Mouse (Mus musculus) fibroblast of lung, adult 2 months (primary cell): ENCODE measurements around the gene Zfp653.
"Not testable (repeated sequence)": the region's sequence is repeated elsewhere in the genome, so short reads cannot be mapped to it uniquely, and the experiment has no call there.

ENCODE experiments used
- DNase-seq: peaks from one replicate; pipeline ENCODE4 v3.0.0-alpha.2; 2011; ENCODE audit warnings: low read depth

Gene Zfp653

DNA sequence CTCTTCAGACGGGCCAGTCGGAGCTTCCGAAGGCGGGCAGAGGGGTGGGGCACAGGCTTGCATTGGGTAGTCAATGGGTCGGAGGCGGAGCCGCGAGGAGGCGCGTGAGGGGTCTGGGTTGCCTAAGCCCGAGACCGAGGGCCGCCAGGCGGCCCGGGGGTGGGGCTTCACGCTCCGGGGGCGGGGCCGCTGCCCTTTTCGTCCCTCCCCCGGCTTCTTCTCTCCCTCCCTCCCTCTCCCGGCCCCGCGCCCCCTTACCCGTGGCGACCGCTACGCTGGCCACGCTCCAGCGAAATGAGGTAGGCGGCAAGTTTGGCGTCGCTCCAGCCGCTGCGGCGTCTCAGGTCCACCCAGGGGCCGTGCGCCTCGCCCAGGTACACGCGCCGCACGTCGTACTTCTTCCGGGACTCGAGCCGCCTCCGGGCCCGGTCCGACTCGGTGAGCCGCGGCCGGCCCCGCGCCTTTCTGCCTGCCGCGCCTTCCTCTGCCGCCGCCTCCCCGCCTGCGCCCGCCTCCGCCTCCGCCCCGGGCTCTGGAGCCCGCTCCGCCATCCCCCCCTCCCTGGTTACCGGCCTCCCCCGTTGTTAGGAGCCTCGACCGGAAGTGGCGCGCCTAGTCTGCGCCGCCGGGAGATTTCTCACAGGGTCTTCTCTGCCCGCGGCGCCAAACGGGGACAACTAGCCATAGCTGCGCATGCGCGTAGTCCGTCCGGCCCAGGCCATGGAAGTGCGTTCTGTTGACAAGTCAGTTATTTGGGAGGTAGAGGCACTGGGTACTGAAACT lies at the start of gene Zfp653, which contains the start of gene Gm49318:
Gene Zfp653, minus strand, starts transcription at position 586 of the 783 bp plus-strand sequence.
Gene Gm49318, minus strand, starts transcription at position 469 of the 783 bp plus-strand sequence.
- peak; percentile 94 for DNase-seq

GRCm38 (mm10) chr9:22119543-22119942 lies 48.4 kb upstream of the Zfp653 start:
- DNase-seq: no peak

DNA sequence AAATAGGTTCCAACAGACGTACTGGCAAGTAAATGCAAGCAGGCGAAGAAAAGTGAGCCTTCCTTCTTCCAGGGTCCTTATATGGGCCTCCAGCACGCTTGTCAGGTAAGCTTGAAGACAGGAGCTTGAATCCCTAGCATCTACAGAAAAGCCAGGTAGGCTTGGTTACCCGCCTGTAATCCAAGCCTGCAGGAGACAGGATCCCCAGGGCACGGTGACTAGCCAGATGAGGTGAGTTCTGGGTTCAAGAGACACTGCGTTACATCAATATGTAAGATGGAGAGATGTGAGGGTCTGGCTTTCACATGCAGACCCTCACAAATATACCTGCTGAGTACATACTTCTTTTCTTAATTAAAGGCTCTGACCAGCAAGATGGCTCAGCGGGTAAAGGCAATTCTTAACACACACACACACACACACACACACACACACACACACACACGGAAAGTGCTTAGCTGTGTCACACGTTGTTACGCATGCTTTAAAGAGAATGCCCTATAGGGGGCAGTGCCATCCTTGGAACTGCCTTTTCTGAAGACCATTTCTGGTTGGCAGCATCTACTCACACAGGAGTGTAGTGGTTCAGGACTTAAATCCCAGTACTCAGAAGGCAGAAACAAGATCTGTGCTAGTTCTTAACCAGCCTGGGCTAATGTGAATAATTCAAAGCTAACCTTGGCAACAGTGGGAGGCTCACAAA lies 46.7 kb upstream of the Zfp653 start:
- DNase-seq: peak; percentile 47

DNA sequence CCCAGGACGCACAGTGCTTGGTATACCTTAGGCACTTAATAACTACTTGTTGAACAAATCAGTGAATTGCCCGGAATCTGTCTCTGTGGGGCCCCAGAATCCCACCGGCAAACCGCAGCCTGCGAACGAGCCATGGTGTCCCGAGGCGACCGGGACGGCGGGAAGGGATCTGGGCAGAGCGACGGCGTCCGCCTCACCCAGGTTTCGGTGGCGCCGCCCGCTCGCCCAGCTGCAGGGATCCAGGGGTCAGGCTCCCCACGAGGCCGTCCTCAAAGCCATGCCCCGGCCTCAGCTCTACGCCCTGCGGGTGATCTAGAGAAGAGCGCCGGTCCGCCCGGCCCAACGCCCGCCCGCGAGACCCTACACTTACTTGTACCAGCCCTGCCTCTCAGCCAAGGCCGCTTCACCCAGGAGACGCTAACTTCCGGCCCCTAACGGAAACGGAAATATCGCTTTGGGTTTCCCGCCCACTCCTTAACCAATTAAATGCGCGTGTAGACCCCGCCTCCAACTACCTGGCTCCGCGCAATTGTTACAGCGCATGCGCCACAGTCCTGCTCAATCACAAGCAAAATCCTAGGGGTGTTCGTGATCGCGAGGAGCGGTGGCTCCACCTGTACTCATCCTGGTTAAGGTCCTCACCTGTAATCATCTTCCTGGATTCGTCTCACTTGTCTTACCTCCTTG lies 45.7 kb upstream of the Zfp653 start, which contains the start of gene Elof1:
Gene Elof1, minus strand, starts transcription at position 433 of the 687 bp plus-strand sequence.
- peak; percentile 90 for DNase-seq

DNA sequence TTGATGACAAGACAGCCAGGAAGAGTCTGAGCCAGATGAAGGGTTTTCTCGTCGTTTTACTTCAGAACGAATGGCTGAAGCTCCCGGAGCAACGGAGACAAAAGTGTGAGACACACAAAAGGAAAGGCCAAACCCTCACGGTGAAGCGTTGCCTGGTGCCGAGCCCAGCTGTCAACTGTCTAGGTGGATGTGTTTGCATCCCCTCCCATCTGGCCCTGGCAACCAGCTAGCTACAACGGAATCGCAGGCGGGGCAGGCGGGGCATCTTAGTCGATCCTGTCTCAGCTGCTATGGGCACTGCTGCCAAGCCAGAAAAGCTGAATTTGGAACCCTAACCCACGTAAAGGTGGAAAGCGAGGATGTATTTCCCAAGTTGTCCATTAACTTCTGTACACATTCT lies 44.9 kb upstream of the Zfp653 start:
- no peak for DNase-seq

- DNase-seq: no peak
These were observed 44.5 kb upstream of the Zfp653 start for GRCm38 (mm10) chr9:22115635-22116034.

- DNase-seq: no peak
These were observed 37.0 kb upstream of the Zfp653 start for GRCm38 (mm10) chr9:22108194-22108593.

- no peak for DNase-seq
These were observed 28.7 kb upstream of the Zfp653 start for GRCm38 (mm10) chr9:22099922-22100321.

GRCm38 (mm10) chr9:22098993-22099696 lies 28.0 kb upstream of the Zfp653 start, which contains the start of gene Cnn1:
Gene Cnn1, plus strand, starts transcription at chr9:22099216.
- DNase-seq: no peak

DNA sequence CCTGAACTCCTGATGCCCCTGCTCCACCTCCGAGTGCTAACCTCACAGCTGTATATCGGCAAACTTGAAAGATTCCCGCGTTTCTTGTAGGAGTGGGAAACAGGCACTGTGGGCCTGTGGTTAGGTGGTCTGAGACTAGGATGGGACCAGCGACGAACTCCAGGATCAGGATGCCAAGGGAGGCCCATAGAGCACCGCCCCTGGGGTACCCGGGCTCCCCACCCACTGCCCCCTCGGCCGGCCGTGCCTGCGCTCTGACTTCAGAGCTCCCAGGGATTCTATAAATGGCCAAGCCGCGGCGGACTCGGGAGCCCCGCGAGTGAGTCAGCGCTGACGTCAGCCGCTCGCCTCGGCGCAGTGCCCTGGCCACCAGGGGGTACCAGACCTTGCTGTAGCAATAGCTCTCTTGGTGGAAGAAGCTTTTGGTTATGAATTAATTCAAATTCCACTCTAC lies 24.7 kb upstream of the Zfp653 start:
- DNase-seq: peak; percentile 78

- no peak for DNase-seq
These were observed 21.6 kb upstream of the Zfp653 start for GRCm38 (mm10) chr9:22092746-22093145.

- DNase-seq: no peak
These were observed 18.8 kb upstream of the Zfp653 start for GRCm38 (mm10) chr9:22089986-22090385.

DNA sequence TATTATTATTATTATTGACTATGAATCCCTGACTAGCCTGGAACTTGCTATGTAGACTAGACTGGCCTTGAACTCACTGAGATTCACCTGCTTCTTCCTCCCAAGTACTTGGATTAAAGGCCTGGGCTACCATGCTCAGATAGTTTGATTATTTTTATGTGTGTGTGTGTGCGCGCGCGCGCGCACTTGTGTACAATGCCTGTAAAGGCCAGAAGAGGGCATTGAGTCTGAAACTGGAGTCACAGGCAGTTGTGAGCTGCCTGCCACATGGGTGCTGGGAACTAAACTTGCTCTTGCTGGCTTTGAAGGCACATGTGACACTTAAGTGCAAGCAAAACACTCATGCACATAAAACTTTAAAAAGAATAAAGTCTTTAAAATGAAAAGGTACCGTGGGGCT lies 18.1 kb upstream of the Zfp653 start:
- DNase-seq: no peak

DNA sequence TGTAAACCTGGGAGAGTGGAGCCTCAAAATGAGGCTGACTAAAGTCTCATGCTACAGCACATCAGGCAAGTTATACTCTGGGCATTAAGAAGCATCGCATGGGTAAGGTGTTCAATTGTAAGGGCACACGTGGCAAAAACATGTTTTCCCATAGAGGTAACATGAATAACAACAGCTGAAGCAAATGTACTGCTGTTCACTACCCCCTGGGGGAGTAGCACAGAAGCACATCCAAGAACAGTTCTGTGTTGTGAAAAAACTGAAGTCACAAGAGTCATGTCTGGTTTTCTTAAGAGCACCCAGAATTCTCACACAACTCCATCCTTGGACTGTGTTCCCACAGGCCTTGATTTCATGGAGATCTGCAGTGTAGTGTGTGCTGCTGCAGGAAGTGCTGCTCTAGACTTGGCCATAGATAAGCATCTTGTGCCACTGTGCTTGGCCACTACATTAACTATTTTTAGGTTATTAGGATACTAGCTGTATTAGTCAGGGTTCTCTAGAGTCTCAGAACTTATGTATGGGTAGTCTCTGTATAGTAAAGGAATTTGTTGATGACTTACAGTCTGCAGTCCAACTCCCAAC lies 15.9 kb upstream of the Zfp653 start:
- DNase-seq: no peak

DNA sequence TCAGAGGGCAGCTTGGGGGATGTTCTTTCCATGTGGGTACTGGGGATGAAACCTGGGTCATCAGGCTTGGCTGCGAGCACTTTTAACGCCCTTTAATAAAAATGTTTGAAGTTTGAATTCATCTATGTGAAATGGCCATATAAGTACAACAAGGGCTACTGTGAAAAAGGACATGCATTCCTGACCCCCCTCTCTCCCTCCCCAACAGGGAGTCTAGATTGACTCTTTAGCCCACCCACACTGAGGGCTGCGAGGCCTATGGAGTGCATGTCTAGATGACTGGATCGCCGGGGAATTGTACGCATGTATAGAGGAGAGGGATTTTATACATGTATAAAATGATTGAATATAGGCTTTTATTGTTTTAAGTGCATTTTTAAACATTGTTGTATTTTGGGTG lies 14.8 kb upstream of the Zfp653 start:
- DNase-seq: no peak

GRCm38 (mm10) chr9:22085022-22085834 lies 14.1 kb upstream of the Zfp653 start, which contains the start of gene Ecsit:
Gene Ecsit, minus strand, starts transcription at chr9:22085438.
- peak; percentile 98 for DNase-seq

DNA sequence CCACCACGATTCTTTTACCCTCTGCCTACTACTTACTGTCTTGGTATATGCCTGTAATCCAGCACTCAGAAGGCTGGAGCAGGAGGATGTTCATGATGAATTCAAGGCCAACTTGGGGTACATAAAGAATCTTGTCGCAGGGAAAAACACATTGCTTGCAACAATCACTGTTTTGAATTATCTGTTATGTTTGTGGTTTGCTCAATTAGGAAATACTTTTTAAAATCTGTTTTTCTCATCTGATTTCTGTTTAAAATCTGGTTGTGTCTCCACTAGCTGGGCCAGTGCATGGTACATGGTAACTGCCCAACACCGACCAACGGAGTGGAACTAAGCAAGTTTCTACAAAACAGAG lies 13.5 kb upstream of the Zfp653 start:
- no peak for DNase-seq

GRCm38 (mm10) chr9:22076223-22076622 lies 5.0 kb upstream of the Zfp653 start:
- DNase-seq: no peak

DNA sequence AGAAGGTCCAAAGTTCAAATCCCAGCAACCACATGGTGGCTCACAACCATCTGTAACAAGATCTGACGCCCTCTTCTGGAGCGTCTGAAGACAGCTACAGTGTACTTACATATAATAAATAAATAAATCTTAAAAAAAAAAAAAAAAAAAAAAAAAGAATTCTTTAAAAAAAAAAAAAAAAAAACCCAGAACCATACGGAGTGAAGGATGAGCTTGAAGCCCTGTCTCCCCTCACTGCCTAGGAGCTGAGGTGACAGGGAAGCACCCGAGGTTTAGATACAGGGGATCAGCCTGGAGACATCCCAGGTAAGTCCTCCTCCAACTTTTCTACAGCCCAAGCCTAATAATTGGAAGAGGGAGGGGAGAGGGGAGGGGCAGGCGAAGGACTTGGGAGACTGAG lies 4.6 kb upstream of the Zfp653 start:
- not testable (repeated sequence) for DNase-seq

- no peak for DNase-seq
These were observed 1.1 kb upstream of the Zfp653 start for GRCm38 (mm10) chr9:22072276-22072675.
